Mouse (Mus musculus): ENCODE results near the gene Slc39a8. TPM values are rescaled to one million over a fixed set of nuclear protein-coding genes. Genes with fewer than 3 reads are reported as not detected.

Gene Slc39a8
- polyA plus RNA-seq, 1 experiment = 21.2 TPM

- Histone ChIP-seq H3K27ac (ENCODE audit: control insufficient read depth, insufficient read depth, low read depth, low read length) (no peak overlapping the region), H3K27me3 (ENCODE audit: control insufficient read depth, insufficient read depth, low read length) (no peaks in the 10 kb centered on the region), H3K4me1 (ENCODE audit: control insufficient read depth, insufficient read depth, low read length) (no peaks in the 10 kb centered on the region; the same call in 1 of the 2 replicates), H3K4me3 (ENCODE audit: control insufficient read depth, low read depth, low read length) (peak overlapping the region; percentile 49; the same call in 1 of the 2 replicates), H3K36me3 (ENCODE audit: control insufficient read depth, insufficient read depth, low read length) (no peaks in the 10 kb centered on the region)
- no peak for TF ChIP-seq POLR2A (IDR thresholded peaks at IDR 0.05; ENCODE audit: control insufficient read depth, low read depth, low read length)
- TF ChIP-seq CTCF (IDR thresholded peaks at IDR 0.05; ENCODE audit: control insufficient read depth, insufficient read depth, insufficient replicate concordance, low read depth, low read length) = no peak
These were observed 61.6 kb downstream of the Slc39a8 start for GRCm38 (mm10) chr3:135886659-135887027.

- H3K4me3 ChIP-seq (ENCODE audit: control insufficient read depth, low read depth, low read length) = no peak overlapping the region
- TF ChIP-seq POLR2A (IDR thresholded peaks at IDR 0.05; ENCODE audit: control insufficient read depth, low read depth, low read length) = no peak
- no peak for TF ChIP-seq CTCF (IDR thresholded peaks at IDR 0.05; ENCODE audit: control insufficient read depth, insufficient read depth, insufficient replicate concordance, low read depth, low read length)
These were observed 62.2 kb downstream of the Slc39a8 start for GRCm38 (mm10) chr3:135887033-135887855.

GRCm38 (mm10) chr3:135887856-135888155 lies 62.7 kb downstream of the Slc39a8 start:
- Histone ChIP-seq H3K4me1 (ENCODE audit: control insufficient read depth, insufficient read depth, low read length) (no peaks in the 10 kb centered on the region; the same call in 1 of the 2 replicates), H3K36me3 (ENCODE audit: control insufficient read depth, insufficient read depth, low read length) (no peaks in the 10 kb centered on the region), H3K27me3 (ENCODE audit: control insufficient read depth, insufficient read depth, low read length) (no peaks in the 10 kb centered on the region), H3K27ac (ENCODE audit: control insufficient read depth, insufficient read depth, low read depth, low read length) (no peak overlapping the region), H3K4me3 (ENCODE audit: control insufficient read depth, low read depth, low read length) (no peak overlapping the region)
- no peak for TF ChIP-seq POLR2A (IDR thresholded peaks at IDR 0.05; ENCODE audit: control insufficient read depth, low read depth, low read length)

More at GRCm38 (mm10) chr3:135887033-135887855, 62.2 kb downstream of the Slc39a8 start:
- Histone ChIP-seq H3K36me3 (ENCODE audit: control insufficient read depth, insufficient read depth, low read length) (no peaks in the 10 kb centered on the region), H3K27ac (ENCODE audit: control insufficient read depth, insufficient read depth, low read depth, low read length) (no peak overlapping the region), H3K4me1 (ENCODE audit: control insufficient read depth, insufficient read depth, low read length) (no peaks in the 10 kb centered on the region; the same call in 1 of the 2 replicates), H3K27me3 (ENCODE audit: control insufficient read depth, insufficient read depth, low read length) (no peaks in the 10 kb centered on the region)

DNA sequence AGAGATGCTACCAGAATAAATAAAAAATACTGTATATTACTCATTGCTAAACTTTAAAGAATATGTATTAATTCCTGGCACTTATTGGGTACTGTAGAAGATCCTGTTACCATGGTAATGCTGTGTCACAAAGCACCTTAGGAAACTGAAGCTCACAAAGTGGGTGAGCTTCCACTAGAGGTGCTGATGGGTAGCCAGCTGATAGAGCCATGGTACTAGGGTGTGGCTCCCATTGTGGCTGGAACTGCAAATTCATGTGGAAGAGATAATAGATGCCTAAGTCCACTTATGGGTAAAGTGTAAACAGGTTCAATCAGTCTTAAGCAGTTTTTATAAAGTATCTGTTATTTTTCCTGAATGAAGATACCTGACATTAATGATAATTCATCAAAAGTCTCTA lies 64.3 kb downstream of the Slc39a8 start:
- TF ChIP-seq POLR2A (IDR thresholded peaks at IDR 0.05; ENCODE audit: control insufficient read depth, low read depth, low read length) = no peak
- no peak for TF ChIP-seq CTCF (IDR thresholded peaks at IDR 0.05; ENCODE audit: control insufficient read depth, insufficient read depth, insufficient replicate concordance, low read depth, low read length)
- H3K4me3 ChIP-seq (ENCODE audit: control insufficient read depth, low read depth, low read length) = no peak overlapping the region
- no peaks in the 10 kb centered on the region for H3K27me3 ChIP-seq (ENCODE audit: control insufficient read depth, insufficient read depth, low read length)
- no peaks in the 10 kb centered on the region for H3K36me3 ChIP-seq (ENCODE audit: control insufficient read depth, insufficient read depth, low read length)
- H3K27ac ChIP-seq (ENCODE audit: control insufficient read depth, insufficient read depth, low read depth, low read length) = no peak overlapping the region
- H3K4me1 ChIP-seq (ENCODE audit: control insufficient read depth, insufficient read depth, low read length) = no peaks in the 10 kb centered on the region

GRCm38 (mm10) chr3:135903366-135903765 lies 78.3 kb downstream of the Slc39a8 start:
- no peaks in the 10 kb centered on the region for H3K27me3 ChIP-seq (ENCODE audit: control insufficient read depth, insufficient read depth, low read length)
- H3K27ac ChIP-seq (ENCODE audit: control insufficient read depth, insufficient read depth, low read depth, low read length) = no peak overlapping the region
- H3K36me3 ChIP-seq (ENCODE audit: control insufficient read depth, insufficient read depth, low read length) = no peaks in the 10 kb centered on the region
- H3K4me3 ChIP-seq (ENCODE audit: control insufficient read depth, low read depth, low read length) = no peak overlapping the region
- H3K4me1 ChIP-seq (ENCODE audit: control insufficient read depth, insufficient read depth, low read length) = no peaks in the 10 kb centered on the region
- TF ChIP-seq CTCF (IDR thresholded peaks at IDR 0.05; ENCODE audit: control insufficient read depth, insufficient read depth, insufficient replicate concordance, low read depth, low read length) (no peak), POLR2A (IDR thresholded peaks at IDR 0.05; ENCODE audit: control insufficient read depth, low read depth, low read length) (no peak)

GRCm38 (mm10) chr3:135904881-135905280 lies 79.8 kb downstream of the Slc39a8 start:
- no peaks in the 10 kb centered on the region for H3K4me1 ChIP-seq (ENCODE audit: control insufficient read depth, insufficient read depth, low read length)
- H3K4me3 ChIP-seq (ENCODE audit: control insufficient read depth, low read depth, low read length) = no peak overlapping the region
- no peak overlapping the region for H3K27ac ChIP-seq (ENCODE audit: control insufficient read depth, insufficient read depth, low read depth, low read length)
- H3K36me3 ChIP-seq (ENCODE audit: control insufficient read depth, insufficient read depth, low read length) = no peaks in the 10 kb centered on the region
- TF ChIP-seq CTCF (IDR thresholded peaks at IDR 0.05; ENCODE audit: control insufficient read depth, insufficient read depth, insufficient replicate concordance, low read depth, low read length) (no peak), POLR2A (IDR thresholded peaks at IDR 0.05; ENCODE audit: control insufficient read depth, low read depth, low read length) (no peak)
- H3K27me3 ChIP-seq (ENCODE audit: control insufficient read depth, insufficient read depth, low read length) = no peaks in the 10 kb centered on the region

DNA sequence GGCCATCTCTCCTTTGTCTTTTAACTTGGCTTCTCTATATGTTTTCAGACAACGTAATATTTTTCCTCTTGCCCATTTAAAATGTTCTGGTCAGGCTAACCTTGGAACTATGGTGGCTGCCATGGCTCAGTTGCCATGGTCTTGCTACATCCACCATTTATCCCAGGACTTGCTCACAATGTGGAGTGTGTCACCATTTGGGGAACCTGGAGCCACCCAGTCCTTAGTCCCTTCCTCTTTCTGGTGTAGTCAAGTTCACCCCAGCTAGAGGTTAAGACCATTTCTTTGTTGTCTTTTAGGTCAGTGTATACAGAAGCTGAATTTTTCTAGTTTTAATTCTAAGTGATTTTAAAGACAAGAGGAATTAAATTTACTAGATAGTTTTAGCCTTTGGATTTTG lies 80.7 kb downstream of the Slc39a8 start:
- no peak overlapping the region for H3K4me3 ChIP-seq (ENCODE audit: control insufficient read depth, low read depth, low read length)
- H3K27me3 ChIP-seq (ENCODE audit: control insufficient read depth, insufficient read depth, low read length) = no peaks in the 10 kb centered on the region
- H3K36me3 ChIP-seq (ENCODE audit: control insufficient read depth, insufficient read depth, low read length) = no peaks in the 10 kb centered on the region
- no peak for TF ChIP-seq CTCF (IDR thresholded peaks at IDR 0.05; ENCODE audit: control insufficient read depth, insufficient read depth, insufficient replicate concordance, low read depth, low read length)
- no peak for TF ChIP-seq POLR2A (IDR thresholded peaks at IDR 0.05; ENCODE audit: control insufficient read depth, low read depth, low read length)
- H3K4me1 ChIP-seq (ENCODE audit: control insufficient read depth, insufficient read depth, low read length) = no peaks in the 10 kb centered on the region
- H3K27ac ChIP-seq (ENCODE audit: control insufficient read depth, insufficient read depth, low read depth, low read length) = no peak overlapping the region
